Mouse (Mus musculus) Patski (cell line): ENCODE measurements at regions not wholly inside any gene's neighbourhood (a gene's known extent, or its start where the extent isn't known, plus 50 kb on each side); places are given as distances from the start of the nearest gene placed in this dataset.

Experiments
- ATAC-seq: fragments of 100-300 bp; one replicate; pipeline ENCODE4 v1.8.0; 2021
- CTCF ChIA-PET: fragments of 350-600 bp; sonication (Branson Sonifier 250); formaldehyde crosslinking; loops from one replicate; lab custom pipeline; 2022; ENCODE audit warnings: inconsistent platforms; lab: Charles Lee
- POLR2A ChIA-PET: fragments of 350-600 bp; sonication (Branson Sonifier 250); formaldehyde crosslinking; loops from one replicate; lab custom pipeline; 2022; ENCODE audit warnings: antibody characterized with exemption, inconsistent platforms; lab: Charles Lee
- DNase-seq: peaks from one replicate; pipeline ENCODE4 v3.0.0-alpha.2; 2011; ENCODE audit warnings: low read depth, low spot score
- H3K27me3 ChIP-seq: fragments of 371-371 bp; one replicate; pipeline ENCODE4 v1.5.1; 2021
- CTCF ChIP-seq: fragments of 100-300 bp; IDR thresholded peaks from one replicate; pipeline ENCODE4 v1.5.1; 2021
- in situ Hi-C: fragments of 300-500 bp; cut with MboI; formaldehyde crosslinking; loops from 3 replicates; pipeline ENCODE4 v1.11.1; 2018; ENCODE audit warnings: low pct_unique_long_range_greater_than_20kb, mixed read lengths

DNA sequence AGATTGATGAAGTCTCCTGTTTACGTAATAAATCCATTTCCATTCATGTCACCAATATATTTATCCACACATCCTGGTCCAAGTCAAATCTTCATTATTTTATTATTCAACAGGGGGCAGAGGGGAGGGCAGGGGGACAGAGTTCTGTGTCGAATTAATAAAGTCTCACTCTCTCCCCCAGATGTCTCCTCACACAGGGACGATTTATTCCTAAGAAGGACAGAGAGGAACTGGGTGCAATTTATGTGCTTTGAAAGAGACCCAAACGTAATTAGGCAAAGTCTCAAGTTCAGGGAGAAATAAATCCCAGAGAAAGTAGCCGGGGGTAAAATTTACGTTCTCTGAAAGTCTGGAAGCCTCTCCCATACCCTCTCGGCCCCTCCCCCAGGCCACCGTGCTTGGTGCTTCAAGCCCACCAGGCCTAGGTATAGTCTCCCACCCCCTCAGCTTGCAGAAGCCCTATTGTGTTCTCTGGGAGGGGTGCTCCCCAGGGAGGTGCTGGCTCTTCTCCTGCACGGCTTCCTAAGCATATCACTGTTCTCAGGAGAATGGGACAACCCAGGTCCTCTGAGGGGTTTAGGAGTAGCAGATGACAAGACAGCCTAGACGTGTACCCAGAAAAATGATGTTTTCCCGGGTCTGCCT is 176.6 kb downstream of the Cyp26b1 start:
- ChIA-PET CTCF (no interaction called here), POLR2A (no interaction called here)
- TF ChIP-seq CTCF: no peak
- ATAC-seq (no peak), DNase-seq (no peak)
- peaks cover 18% of the 10 kb centered on the region for H3K27me3 ChIP-seq
- in situ Hi-C loops: loop anchor here (10.0 kb wide), 1 partner anchor 498 kb away; no protein-coding TSS in a partner anchor

DNA sequence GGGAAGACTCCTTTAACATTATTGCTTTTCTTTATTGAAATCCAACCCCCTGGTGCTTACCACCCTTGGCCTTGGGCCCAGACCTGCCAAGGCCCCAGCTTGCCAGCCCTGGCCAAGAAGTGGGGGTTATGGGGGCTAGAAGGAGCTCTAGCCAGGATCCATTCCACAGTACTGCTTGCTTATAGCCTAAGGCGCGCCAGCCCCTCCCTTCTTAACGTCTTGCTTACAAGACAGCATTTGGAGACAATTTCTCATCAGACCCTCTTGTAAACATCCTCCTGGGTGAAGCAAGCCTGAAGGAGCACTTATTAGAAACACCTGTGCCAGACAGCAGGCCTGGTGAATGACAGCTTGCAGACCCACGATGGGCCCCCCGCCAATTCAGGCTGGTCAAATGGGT is 179.3 kb downstream of the Cyp26b1 start:
- DNase-seq (no peak), ATAC-seq (no peak)
- TF ChIP-seq CTCF: no peak
- POLR2A ChIA-PET: no interaction called here
- in situ Hi-C loops: loop anchor here (5.0 to 10.0 kb wide), 2 partner anchors 178 to 500 kb away; partner anchors contain the start of gene Cyp26b1
- CTCF ChIA-PET: no interaction called here
- peaks cover 6% of the 10 kb centered on the region for H3K27me3 ChIP-seq

DNA sequence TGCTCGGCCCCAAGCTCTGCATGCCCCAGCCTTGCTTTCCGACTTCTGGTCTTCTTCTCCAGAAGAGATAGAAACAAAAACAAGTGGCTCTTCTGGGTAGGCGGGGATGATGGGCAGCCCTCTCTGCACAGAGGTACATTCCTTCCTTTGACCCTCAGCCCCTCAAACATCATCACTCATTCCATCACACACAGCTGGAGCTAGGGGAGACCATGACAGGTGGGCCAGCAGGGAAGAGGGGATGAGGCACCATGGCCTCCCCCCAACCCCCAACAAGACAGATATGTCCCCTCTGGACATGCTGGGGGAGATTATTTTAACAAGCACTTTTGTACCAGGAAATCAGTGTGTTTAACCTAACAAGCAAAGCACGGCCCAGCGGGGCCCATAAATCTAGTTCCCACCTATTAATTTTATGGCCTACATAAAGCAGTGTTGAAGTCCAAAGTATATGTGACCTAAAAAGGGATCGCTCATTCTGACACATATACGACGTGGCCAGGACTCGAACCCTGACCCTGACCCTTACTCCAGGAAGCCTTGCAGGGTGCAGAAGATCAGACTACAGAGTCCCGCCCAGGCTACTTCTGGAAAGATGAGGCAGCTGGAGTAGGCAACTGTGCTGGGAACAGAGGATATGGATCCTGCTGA is 183.7 kb downstream of the Cyp26b1 start:
- ChIA-PET CTCF (no interaction called here), POLR2A (no interaction called here)
- no peak for TF ChIP-seq CTCF
- ATAC-seq (no peak), DNase-seq (no peak)
- no peaks in the 10 kb centered on the region for H3K27me3 ChIP-seq
- in situ Hi-C loops: loop anchor here (5.0 to 10.0 kb wide), 4 partner anchors 182 to 605 kb away; partner anchors contain the start of gene Cyp26b1

- TF ChIP-seq CTCF: no peak
- in situ Hi-C loops: loop anchor here (10.0 kb wide), 2 partner anchors 314 to 606 kb away; no protein-coding TSS in a partner anchor
- no peak for DNase-seq
- ATAC-seq: no peak
- H3K27me3 ChIP-seq: no peaks in the 10 kb centered on the region
- ChIA-PET POLR2A (no interaction called here), CTCF (interaction anchor here (1.2 kb wide), 3 partner anchors 8 to 17 kb away, joined by 3 to 4 read pairs (median 3); no protein-coding TSS in a partner anchor)
Observed at GRCm38 (mm10) chr6:84408513-84408912, 185.2 kb downstream of the Cyp26b1 start.

DNA sequence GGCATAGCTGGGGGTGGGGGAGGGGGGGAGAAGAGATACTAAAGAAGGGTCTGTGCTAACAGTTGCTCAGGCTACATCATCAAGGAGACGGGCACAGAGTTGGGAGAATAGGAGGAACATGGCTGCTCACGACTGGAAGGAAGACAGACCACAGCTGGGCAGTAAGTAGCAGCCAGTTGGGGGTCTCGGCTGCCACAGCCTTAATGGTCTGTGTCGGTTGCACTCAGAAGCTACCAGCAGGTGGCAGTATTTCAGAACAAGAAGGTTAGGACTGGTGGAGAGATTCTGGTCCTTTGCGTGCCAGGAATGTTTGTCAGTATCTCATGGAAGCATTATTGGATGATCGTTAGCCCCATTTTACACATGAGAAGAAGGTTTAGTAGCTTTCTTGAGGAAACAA is 185.9 kb downstream of the Cyp26b1 start:
- DNase-seq: no peak
- in situ Hi-C loops: loop anchor here (10.0 kb wide), 2 partner anchors 313 to 607 kb away; no protein-coding TSS in a partner anchor
- CTCF ChIA-PET: interaction anchor here (1.1 to 1.2 kb wide), 4 partner anchors 9 to 94 kb away, joined by 3 to 4 read pairs (median 3); no protein-coding TSS in a partner anchor
- TF ChIP-seq CTCF: peak; percentile 84
- no peaks in the 10 kb centered on the region for H3K27me3 ChIP-seq
- POLR2A ChIA-PET: no interaction called here
- peak; percentile 33 for ATAC-seq

DNA sequence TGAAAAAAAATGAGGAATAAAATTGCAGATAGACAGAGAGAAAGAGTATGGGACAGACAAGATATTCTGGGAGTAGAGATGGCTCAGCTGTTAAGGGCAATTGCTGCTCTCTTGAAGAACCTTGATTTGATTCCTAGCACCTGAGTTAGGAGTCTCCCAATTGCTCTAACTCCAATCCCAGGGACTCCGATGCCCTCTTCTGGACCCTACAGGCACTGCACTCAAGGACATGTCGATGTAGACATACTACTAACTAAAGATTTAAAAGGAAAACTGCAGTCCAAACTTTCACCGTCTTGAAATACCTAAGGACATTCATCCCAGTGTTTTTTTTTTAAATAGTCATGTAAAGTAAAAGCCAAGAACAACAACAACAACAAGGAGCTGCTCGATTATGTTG is 189.0 kb downstream of the Cyp26b1 start:
- in situ Hi-C loops: loop anchor here (10.0 kb wide), 2 partner anchors 310 to 610 kb away; no protein-coding TSS in a partner anchor
- POLR2A ChIA-PET: no interaction called here
- CTCF ChIA-PET: interaction anchor here (0.9 to 1.6 kb wide), 4 partner anchors 21 to 310 kb away, joined by 3 to 7 read pairs (median 4); no protein-coding TSS in a partner anchor
- TF ChIP-seq CTCF: peak; percentile 64
- ATAC-seq (no peak), DNase-seq (no peak)
- peaks cover 11% of the 10 kb centered on the region for H3K27me3 ChIP-seq

DNA sequence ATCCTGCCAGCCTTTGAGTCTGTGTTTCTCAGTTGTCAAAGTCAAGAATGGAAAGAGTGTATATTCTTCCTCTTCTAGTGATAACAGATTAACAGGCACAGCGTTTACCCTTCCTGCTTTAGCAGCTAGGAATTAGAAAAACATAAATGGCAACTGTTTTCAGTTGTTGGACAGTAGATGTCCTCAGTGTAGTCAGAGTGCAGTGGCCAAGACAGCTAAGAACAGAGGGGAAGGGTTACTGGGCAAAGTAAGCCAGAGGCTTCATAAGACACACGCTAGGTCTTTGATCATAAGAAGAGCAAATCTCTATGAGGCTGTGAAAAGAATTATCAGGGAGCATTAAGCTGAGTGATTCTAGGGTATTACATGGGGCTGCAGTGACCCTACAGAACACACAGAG is 191.3 kb downstream of the Cyp26b1 start:
- ATAC-seq (no peak), DNase-seq (no peak)
- ChIA-PET POLR2A (no interaction called here), CTCF (interaction anchor here (1.5 kb wide), 1 partner anchor 141 kb away, joined by 3 read pairs; no protein-coding TSS in a partner anchor)
- peaks cover 17% of the 10 kb centered on the region for H3K27me3 ChIP-seq
- in situ Hi-C loops: loop anchor here (10.0 kb wide), 2 partner anchors 308 to 612 kb away; no protein-coding TSS in a partner anchor
- TF ChIP-seq CTCF: no peak

- TF ChIP-seq CTCF: no peak
- ChIA-PET CTCF (no interaction called here), POLR2A (no interaction called here)
- DNase-seq (no peak), ATAC-seq (no peak)
- in situ Hi-C loops: no loop called here
- peaks cover 6% of the 10 kb centered on the region for H3K27me3 ChIP-seq
Observed at GRCm38 (mm10) chr6:84394496-84395090, 199.1 kb downstream of the Cyp26b1 start.

GRCm38 (mm10) chr6:84393519-84394231 is 200.0 kb downstream of the Cyp26b1 start:
- TF ChIP-seq CTCF: no peak
- DNase-seq: no peak
- ChIA-PET POLR2A (no interaction called here), CTCF (interaction anchor here (0.8 to 1.4 kb wide), 2 partner anchors 10 to 14 kb away, joined by 3 to 4 read pairs; no protein-coding TSS in a partner anchor)
- peaks cover 2% of the 10 kb centered on the region for H3K27me3 ChIP-seq
- no peak for ATAC-seq
- in situ Hi-C loops: no loop called here
